Mouse (Mus musculus): ENCODE data around the gene Urb2.

DNA sequence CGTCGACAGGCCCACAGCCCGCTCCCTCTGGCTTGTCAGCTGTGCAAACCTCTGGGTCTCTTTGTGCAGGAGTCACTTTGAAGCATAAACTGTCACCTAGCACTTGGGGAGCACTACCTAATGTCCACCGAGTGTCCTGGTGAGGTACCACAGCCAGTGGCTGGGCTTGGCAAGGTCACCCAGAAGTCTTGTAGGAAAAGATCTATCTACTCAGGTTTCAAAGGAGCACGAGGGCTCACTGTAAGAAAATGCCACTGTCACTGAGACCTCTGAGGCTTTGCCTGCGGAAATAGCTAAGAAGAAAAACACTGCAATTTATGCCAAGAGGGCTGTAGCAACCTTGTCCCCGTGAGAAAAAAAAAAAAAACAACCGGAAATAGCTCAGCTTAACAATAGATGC, 54.7 kb downstream of the Urb2 start:
- TF ChIP-seq POLR2A (IDR thresholded peaks at IDR 0.05; ENCODE audit: low read depth, low read length) (no peak), CTCF (conservative IDR thresholded peaks at IDR 0.05; ENCODE audit: insufficient read depth, insufficient read length, low read depth, low read length) (no peak)
